Mouse (Mus musculus): ENCODE measurements around the gene Armc8.

DNA sequence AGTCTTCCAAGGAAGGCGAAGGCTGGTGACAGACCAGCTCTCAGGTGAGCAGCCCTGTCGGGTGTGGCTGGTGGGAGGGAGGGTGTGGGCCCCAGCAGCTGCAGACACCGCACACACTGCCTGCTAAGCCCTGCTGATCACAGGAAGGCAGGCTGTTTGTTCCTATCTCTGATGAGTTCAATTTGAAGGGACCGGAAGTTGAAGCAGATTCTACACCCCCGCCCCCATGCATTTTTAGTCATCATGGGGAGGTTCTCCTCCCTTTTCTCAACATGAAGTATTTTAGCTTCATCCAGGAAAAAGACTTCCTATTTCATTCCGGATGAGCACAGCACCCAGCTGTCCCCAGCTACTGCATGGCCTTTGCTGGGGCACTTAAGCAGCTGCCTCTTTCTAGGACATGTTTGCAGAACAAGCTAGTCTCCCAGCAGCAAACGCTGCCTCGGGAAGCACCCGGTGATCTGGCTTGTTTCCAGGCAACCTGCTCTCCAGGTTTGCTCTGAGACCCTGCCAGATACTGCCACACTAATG lies 89.5 kb downstream of the Armc8 start:
- TF ChIP-seq CTCF (IDR thresholded peaks at IDR 0.05; ENCODE audit: control insufficient read depth, insufficient read depth, low read length) (no peak), POLR2A (IDR thresholded peaks at IDR 0.05; ENCODE audit: borderline replicate concordance, control insufficient read depth, low read depth, low read length) (no peak)

Measured in bone marrow, adult 2 months (tissue).